Mouse (Mus musculus) layer of hippocampus, postnatal 25 days (tissue): ENCODE measurements around the gene Sort1. TPM values are rescaled to one million over a fixed set of nuclear protein-coding genes. Genes with fewer than 3 reads are reported as not detected.

ENCODE experiments used
- DNase-seq, 2 experiments: peaks; one replicate each; pipeline ENCODE4 v3.0.0; 2022; ENCODE audit warnings: mixed read lengths in 2 of 2, low spot score in 1 of 2; ENCODE audit errors: extremely low spot score in 1 of 2
- total RNA-seq, 2 experiments: library from RNA; stranded (reverse); gene quantifications; 2 replicates each; pipeline ENCODE4 v1.2.3; 2021

Gene Sort1
- total RNA-seq, 2 experiments from 2014 or later = 349 to 354 TPM

DNA sequence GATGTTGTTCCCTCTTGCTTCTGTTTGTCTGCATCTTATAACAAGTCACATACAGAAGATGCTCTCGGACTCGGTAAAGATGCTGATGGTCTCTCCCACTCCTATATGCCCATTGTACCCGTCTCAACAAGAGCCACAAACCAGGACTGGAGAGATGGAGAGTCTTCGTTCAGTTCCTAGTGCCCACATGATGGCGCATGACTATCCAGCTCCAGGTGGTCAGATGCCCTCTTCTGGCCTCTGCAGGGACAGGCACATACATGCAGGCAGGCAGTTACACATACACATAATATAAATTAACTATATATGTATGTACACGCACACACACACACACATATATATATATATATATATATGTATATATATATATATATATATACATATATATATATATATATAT is 96.8 kb downstream of the Sort1 start:
- DNase-seq = no peak

DNA sequence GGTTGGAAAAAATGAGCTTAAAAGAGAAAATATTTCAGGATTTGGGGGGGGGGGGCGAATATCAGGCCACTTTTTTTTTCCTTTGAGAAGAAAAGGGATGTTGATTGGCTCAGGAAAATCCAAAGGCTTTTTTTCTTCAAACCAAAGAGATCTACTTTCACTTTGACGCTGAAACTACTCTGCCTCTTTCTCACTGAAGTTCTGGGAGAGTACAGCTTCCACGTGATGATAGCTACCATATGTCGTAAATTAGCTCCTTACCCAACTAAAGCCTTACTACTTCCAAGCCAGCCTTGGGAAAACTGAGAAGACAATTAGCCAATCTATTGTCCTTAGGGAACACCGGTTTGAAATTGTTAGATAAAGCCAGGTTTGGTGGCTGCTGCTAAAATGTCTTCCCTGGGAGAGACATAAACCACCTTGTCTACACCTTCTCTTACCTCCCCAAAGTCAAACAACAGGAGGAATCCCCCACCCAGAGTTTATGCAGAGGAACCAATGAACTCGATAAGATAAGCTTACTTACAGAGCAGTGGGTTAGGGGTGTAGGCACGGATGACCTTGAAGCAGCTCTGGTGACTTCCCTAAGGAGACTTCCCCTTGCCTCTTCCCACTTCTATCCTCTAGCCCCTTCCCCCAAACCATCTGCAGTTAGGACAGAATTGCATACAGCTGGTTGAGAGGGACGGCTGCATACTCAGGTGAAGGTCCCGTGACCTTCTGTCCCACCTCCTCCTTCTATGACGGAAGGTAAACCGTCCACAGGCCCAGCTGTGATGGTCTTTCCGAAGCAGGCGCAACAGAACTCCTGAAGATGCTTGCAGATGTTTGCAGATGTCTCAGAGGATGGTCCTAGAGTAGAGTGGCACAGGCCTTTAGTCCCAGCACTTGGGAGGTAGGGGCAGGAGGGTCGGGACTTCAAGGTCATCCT is 98.3 kb downstream of the Sort1 start:
- no peak for DNase-seq

GRCm38 (mm10) chr3:108383485-108384354 is 99.8 kb downstream of the Sort1 start, which contains the start of gene Psrc1:
Gene Psrc1 (plus strand): TSS chr3:108383839.
- peak; percentile 66 to 73 for DNase-seq

- no peak for DNase-seq
These were observed 100.5 kb downstream of the Sort1 start for GRCm38 (mm10) chr3:108384425-108384824.

GRCm38 (mm10) chr3:108386186-108386585 is 102.3 kb downstream of the Sort1 start:
- DNase-seq = no peak

DNA sequence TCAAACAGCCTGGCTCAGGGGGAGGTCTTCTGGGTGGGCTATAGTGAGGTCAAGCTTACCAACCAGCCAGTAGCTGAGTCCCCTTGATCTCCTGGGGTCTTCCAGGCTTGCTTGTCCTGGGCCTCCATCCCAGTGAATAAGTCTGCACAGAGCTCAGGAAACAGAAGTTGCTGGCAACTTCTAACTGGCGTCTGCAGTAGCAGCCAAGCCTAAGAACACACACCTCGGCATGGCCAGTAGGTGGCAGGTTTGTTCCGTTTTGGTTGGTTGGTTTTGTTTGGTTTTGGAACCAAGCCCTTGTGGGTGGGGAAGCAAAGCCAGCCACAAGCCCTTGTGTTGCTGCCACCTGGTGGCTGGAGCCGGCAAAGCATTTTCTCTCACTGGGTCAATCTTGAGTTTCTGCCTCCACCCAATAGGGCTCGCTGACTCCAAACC is 105.2 kb downstream of the Sort1 start:
- peak; percentile 98 to 99 for DNase-seq

DNA sequence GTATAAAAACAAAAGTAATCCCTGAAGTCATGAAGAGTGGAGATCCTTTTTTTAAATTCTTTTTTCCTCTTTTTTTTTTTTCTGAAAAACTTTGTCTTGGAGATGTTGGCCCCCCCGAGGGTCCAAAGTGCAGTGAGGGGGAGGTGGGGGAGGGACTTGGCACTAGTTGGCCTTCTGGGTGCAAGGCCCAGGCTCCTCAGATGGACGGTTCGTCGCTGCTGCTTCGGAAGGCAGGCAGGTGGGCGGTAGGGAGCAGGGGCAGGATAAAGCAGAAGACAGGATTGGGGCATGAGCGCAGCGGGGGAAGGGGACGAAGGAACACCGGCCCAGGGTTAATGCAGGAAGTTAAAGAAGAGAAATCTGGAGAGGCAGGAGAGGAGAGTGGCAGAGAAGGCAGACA is 108.4 kb downstream of the Sort1 start:
- DNase-seq = no peak

GRCm38 (mm10) chr3:108392793-108393192 is 108.9 kb downstream of the Sort1 start:
- DNase-seq = no peak

- DNase-seq = no peak
These were observed 114.4 kb downstream of the Sort1 start for GRCm38 (mm10) chr3:108398281-108398680.

DNA sequence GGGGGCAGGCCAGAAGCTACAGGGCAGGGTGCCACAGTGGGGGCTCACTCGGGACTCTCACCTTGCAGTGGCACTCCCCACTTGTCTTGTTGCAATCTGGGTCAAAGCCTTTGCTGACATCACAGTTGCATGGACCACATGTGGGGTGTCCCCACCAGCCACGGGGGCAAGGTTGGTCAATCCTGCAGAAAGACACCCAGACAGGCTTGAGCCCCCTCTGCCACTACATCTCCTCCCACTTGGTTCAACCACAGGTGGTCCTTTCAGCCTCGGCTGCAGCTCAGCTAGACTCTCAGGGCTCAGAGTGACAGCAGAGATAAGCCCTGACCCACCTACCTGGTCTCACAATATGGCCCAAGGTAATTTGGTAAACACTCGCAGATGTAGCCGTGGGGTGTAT is 116.6 kb downstream of the Sort1 start:
- DNase-seq = no peak

DNA sequence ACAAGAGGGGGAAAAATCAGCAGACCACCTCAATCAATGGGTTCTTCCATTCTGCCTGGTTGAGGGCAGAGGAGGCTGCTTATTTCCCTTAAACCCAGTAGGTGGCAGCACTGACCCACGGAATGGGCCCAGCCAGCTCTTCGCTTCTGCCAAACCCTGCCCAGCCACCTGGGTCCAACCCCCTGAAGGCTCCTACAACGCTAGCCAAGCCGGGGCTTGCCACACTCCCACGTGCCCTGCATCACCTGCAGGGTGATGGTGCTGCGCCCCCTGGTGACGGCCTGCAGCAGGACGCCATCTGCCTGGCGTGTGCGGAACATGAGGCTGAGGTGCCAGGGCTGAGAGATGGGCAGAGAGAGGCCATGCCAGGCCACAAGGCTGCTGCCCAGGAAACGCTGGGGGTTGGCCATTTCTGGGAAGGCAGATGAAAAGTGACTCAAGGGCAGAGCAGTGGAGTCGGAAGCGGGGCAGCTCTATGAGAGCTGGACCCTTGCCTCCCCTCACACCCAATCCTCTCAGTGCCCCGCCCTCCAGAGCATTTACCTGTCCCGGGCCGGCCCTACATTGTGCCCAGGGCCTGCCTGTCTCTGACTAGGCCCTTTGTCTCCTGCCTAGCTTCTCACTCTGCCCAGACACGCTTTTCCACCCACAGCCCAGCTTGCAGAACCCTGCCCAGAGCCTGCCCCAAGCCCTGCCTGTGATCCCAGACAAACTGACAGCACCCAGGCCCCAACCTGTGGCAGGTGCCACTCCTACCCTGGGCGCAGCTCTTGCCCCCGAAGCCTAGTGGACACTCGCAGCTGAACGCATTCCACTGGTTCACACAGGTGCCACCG is 118.0 kb downstream of the Sort1 start:
- DNase-seq = peak; percentile 62 to 73

GRCm38 (mm10) chr3:108402528-108402920 is 118.6 kb downstream of the Sort1 start:
- no peak for DNase-seq

GRCm38 (mm10) chr3:108405536-108406305 is 121.8 kb downstream of the Sort1 start:
- no peak for DNase-seq

GRCm38 (mm10) chr3:108406306-108406885 is 122.5 kb downstream of the Sort1 start:
- no peak for DNase-seq

- DNase-seq = no peak
These were observed 124.7 kb downstream of the Sort1 start for GRCm38 (mm10) chr3:108408517-108409008.

DNA sequence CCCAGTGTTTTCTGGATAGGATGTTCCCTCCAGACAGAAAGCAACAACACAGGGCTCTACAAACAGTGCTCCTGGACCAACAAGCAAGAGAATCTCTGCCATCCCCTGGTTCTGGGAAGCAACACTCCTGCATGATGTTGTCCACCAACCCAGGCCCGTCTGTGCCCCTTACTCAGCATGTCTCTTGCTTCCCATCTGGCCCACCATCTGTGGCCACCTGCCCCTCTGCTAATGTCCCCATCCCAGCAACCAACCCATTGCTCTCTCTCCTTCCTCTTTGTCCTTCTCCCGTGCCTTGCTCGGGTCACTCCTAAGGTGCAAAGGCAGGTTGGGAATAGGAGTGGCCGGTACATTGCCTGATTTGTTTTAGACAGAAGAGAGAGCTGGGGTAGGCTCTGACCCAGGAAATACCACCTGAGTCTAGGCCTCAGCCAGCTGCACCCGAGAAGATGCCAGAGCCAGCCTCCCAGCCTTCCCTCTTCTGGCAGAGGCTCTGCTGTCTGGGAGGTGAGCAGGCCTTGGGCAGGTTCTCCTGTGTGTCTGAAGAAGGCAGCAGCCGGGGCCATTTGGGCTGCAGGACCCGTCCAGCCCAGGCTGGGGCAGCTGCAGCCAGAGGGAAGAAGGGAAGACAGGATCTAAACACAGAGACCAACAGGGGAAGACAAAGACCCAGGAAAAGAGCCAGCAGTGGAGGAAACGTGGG is 125.9 kb downstream of the Sort1 start:
- no peak for DNase-seq

GRCm38 (mm10) chr3:108410359-108410714 is 126.5 kb downstream of the Sort1 start:
- DNase-seq = no peak
